In the genomic region with DNA sequence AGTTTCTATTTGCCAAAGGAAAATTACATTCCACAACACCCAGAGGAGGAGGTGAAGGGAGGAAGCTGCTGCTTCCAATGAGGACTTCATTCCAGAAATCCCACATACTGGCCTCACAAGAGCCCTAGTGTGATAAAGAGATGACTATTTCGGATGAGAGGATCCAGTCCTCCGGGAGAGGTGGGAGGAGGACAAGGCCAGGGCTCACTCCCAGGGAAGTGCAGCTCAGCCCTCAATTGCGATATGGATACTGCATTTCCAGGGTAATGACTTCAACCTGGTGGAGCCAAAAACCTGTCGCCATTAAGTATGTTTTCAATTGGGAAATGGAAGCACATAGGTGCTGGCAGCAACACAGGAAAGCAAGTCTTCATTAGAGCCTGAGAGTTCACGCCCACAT, we compare ENCODE assay signal across 12 mouse cellular contexts.
DNase-seq lines count a peak whose midpoint lies in the region; ATAC-seq lines count a peak whose summit lies in the region.
"Had no signal": no experiment of that assay in that cellular context is flagged by ENCODE, and none has a peak within 500 bp of the region (broad histone marks: within the 10 kb centered on the region; RNA-seq: fewer than 3 reads in every experiment).

No protein-coding gene starts in this region.

- no peaks in the 10 kb centered on the region for H3K36me3 ChIP-seq in heart, embryonic 12.5 days
- no peaks in the 10 kb centered on the region for H3K36me3 ChIP-seq in heart, embryonic 16.5 days (ENCODE audit: control insufficient read depth, insufficient read depth)
- H3K36me3 ChIP-seq: forebrain, embryonic 10.5 days had no signal

- no peak overlapping the region for H3K4me2 ChIP-seq in heart, embryonic 12.5 days
- H3K4me2 ChIP-seq in heart, embryonic 16.5 days (ENCODE audit: low read depth, low read length): no peak overlapping the region

- no peak overlapping the region for H3K9ac ChIP-seq in heart, embryonic 12.5 days
- no peak overlapping the region for H3K9ac ChIP-seq in heart, embryonic 16.5 days (ENCODE audit: low read length)
- H3K9ac ChIP-seq: liver, postnatal 0 days had no signal

- H3K4me1 ChIP-seq in heart, embryonic 12.5 days (replicated peaks): no peaks in the 10 kb centered on the region
- no peaks in the 10 kb centered on the region for H3K4me1 ChIP-seq in heart, embryonic 16.5 days (ENCODE audit: control insufficient read depth, insufficient read depth, low read length)

- no peak for ATAC-seq in heart, embryonic 12.5 days (ENCODE audit: insufficient number of reproducible peaks, low FRiP score)
- ATAC-seq in heart, embryonic 16.5 days (replicated peaks; ENCODE audit: extremely low read depth, insufficient read depth, low FRiP score): peak; percentile 52; the same call in 1 of the 2 replicates
- ATAC-seq in cerebellum, adult (ENCODE audit: insufficient number of reproducible peaks, low FRiP score, low TSS enrichment): no peak
- ATAC-seq: liver, postnatal 0 days; midbrain, embryonic 16.5 days had no signal

- no peaks in the 10 kb centered on the region for H3K27me3 ChIP-seq in heart, embryonic 12.5 days (replicated peaks)
- H3K27me3 ChIP-seq in heart, embryonic 16.5 days (ENCODE audit: control insufficient read depth, insufficient read depth, low read length): no peaks in the 10 kb centered on the region

- H3K27ac ChIP-seq in heart, embryonic 12.5 days (ENCODE audit: poor library complexity, severe bottlenecking): no peak overlapping the region
- no peak overlapping the region for H3K27ac ChIP-seq in heart, embryonic 16.5 days (ENCODE audit: low read length)
- H3K27ac ChIP-seq: forebrain, embryonic 10.5 days had no signal

- 62% methylated on average over 5 of the region's 5 CpGs for WGBS in heart, embryonic 12.5 days
- 55% methylated on average over 5 of the region's 5 CpGs for WGBS in heart, embryonic 16.5 days

- no peak overlapping the region for H3K4me3 ChIP-seq in heart, embryonic 12.5 days
- H3K4me3 ChIP-seq in heart, embryonic 16.5 days (ENCODE audit: low read length): no peak overlapping the region
- H3K4me3 ChIP-seq: forebrain, embryonic 10.5 days had no signal

- DNase-seq in heart, adult 11 months: peak; percentile 96
- peak; percentile 50 for DNase-seq in ovary, adult 18-20 months (ENCODE audit: low spot score)
- no peak for DNase-seq in ovary, postnatal 10 days (ENCODE audit: low spot score)
- peak; percentile 51 for DNase-seq in testis, postnatal 14 days (ENCODE audit: low spot score)
- no peak for DNase-seq in layer of hippocampus, adult 11-12 months (ENCODE audit: low spot score)
- DNase-seq: liver, postnatal 0 days; thymus, postnatal 36 days had no signal

- H3K9me3 ChIP-seq in heart, embryonic 12.5 days (replicated peaks): no peaks in the 10 kb centered on the region
- H3K9me3 ChIP-seq in heart, embryonic 16.5 days (replicated peaks; ENCODE audit: control insufficient read depth, low read length): 0 out of 2 replicates have a peak, but pooled peaks cover 2% of the 10 kb centered on the region
- H3K9me3 ChIP-seq: forebrain, embryonic 10.5 days had no signal

Comparison
In these comparisons a context has a peak if more than half of its experiments do, and no peak if none do; other contexts are left out.
1. DNase-seq: peak in heart, adult 11 months (single experiment), ovary, adult 18-20 months (single experiment) and testis, postnatal 14 days (single experiment); none in ovary, postnatal 10 days (single experiment) and layer of hippocampus, adult 11-12 months (single experiment).